Mouse (Mus musculus) liver, embryonic 14.5 days (tissue): ENCODE data around the gene Wdr5b.

Experiments
- CTCF ChIP-seq: IDR thresholded peaks from 2 replicates; pipeline ENCODE4 v1.5.1; 2016; ENCODE audit warnings: antibody characterized with exemption, low read depth, control low read depth
- EP300 ChIP-seq: IDR thresholded peaks from 2 replicates; pipeline ENCODE4 v1.6.1; 2016; ENCODE audit warnings: antibody characterized with exemption, low read depth

DNA sequence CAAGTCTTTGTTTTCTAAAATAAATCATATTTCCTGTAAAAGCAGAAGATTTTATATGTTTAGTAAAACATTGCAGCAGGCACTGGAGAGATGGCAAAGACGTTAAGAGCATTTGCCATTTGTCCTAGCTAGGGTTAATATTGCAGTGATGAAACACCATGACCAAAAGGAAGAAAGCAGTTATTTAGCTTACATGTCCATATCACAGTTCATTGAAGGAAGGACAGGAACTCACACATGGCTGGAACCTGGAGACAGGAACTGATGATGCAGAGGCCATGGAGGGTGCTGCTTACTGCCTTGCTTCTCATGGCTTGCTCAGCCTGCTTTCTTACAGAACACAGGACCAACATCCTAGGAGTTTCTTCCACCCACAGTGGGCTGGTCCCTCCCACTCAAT, 48.6 kb upstream of the Wdr5b start:
- TF ChIP-seq CTCF = no peak
- no peak for TF ChIP-seq EP300
